Mouse (Mus musculus) heart, postnatal 4 days (tissue): ENCODE measurements around the gene Sae1. TPM values are rescaled to one million over a fixed set of nuclear protein-coding genes. Genes with fewer than 3 reads are reported as not detected.
A peak's percentile ranks its signal among the peaks of the same experiment; 100 is the strongest.
"Not testable (repeated sequence)": the region's sequence is repeated elsewhere in the genome, so short reads cannot be mapped to it uniquely, and the experiment has no call there.

ENCODE experiments used
- DNase-seq: peaks from one replicate; pipeline ENCODE4 v3.0.0; 2021
- total RNA-seq, 2 experiments: library from RNA; stranded (reverse); gene quantifications; 2 replicates each; pipeline ENCODE4 v1.2.3; 2021

Sae1 gene
- total RNA-seq, 2 experiments from 2014 or later = 105 to 110 TPM

DNA sequence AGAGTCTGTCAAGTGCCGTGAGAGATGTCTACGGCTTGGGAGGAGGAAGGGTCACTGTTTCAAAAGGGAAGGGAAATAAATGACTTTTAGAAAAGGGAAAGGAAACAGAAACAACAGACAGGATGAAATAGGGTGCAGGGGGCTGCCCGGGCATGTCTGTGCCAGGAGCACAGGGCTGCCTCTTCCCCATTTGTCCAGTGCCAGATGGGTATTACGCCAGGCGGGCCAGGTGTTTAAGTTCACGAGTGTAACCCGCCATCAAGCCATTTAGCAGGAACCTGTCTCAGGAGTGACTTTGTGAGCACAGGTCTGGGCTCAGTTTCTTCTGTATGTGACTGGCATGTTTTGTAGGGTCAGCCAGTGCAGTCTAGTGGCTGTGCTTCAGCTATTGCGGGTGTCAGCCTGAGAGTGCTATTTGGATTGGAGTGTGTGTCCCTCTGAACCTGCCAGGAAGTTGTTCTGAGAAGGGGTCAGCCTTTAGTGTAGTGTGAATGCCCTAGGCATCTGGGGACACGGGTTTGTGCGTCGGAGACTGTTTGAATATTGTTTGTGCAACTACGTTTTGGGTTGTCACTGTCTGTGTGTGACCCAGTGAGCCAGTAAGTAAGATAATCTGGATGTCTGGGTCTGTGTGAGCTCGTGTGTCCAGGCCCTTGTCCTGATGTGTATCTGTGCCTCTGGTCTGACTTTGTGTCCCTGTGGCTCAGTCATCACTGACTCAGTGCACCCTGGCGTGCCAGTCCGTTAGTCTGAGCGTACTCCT, 78.9 kb downstream of the Sae1 start:
- peak; percentile 12 for DNase-seq

DNA sequence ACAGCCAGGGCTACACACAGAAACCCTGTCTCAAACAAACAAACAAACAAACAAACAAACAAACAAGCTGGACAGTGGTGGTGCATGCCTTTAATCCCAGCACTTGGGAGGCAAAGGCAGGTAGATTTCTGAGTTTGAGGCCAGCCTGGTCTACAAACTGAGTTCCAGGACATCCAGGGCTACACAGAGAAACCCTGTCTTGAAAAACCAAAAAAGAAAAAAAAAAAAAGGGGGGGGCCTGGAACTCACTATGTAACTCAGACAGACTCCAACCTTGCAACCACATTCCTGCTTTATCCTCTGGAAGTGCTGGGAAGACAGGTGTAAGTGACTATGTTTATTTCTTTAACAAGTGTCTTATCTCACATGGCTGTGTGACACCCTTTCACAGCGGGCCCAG, 79.5 kb downstream of the Sae1 start, which contains the start of gene Bbc3:
Gene Bbc3, plus strand, starts transcription at position 301 of the 400 bp plus-strand sequence.
- not testable (repeated sequence) for DNase-seq

DNA sequence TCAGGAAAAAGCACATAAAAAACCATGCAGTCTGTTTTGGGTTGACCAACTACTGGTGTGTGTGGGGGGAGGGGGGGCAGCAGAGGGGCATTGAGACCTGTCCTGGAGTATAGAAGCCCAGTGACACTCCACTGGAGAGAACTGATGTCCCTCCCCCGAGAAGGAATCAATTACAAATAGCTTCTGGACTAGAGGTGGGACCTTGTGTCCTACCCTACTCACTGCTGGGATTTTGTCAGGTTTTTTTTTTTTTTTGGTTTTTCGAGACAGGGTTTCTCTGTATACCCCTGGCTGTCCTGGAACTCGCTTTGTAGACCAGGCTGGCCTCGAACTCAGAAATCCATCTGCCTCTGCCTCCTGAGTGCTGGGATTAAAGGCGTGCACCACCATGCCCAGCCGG, 80.5 kb downstream of the Sae1 start:
- DNase-seq = not testable (repeated sequence)

DNA sequence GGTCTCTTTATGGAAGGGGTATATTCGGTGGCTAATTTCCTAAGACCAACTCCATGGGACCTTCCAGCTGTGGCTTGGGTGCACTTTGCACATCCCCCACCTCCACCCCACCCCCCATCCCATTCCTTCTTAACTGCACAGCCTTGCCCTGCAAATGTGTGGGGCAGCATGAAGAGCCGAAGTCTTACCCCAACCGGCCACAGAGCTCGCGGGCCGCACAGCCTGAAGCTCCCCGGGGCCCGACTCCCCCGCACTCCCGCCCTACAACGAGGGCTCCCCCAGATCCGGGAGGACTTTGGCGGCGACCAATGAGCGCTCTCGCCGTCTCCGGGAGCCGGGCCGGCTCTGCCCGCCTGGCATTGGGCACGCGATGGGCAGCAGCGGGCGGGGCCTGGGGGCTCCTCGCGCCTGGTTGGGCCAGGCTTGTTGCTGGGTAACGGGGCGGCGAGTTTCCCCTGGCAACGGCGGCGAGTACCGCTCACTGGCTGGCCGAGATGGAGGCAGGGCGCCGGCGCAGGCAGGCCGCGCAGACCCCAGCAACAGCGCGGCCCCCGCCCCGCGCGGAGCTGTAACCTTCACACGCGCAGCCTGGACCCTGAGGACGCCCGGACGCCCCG, 88.1 kb downstream of the Sae1 start:
- DNase-seq = peak; percentile 88

DNA sequence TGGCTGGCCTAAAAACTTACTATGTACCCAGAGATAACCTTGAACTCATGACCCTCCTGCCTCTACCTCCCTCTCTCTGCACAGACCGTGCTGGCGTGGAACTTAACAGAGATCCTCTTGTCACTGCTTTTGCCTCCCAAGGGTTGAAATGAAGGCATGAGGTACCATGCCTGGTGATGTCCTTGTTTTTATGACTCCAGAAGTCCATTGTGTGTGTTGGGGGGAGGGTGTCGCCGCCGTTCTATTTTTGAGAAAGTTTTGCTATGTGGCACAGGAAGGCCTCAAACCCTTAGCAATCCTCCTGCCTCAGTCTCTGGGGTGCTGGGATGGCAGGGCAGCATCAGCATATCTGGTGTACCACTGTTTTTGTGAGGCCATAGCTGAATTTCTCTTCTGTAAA, 88.7 kb downstream of the Sae1 start:
- DNase-seq = no peak

DNA sequence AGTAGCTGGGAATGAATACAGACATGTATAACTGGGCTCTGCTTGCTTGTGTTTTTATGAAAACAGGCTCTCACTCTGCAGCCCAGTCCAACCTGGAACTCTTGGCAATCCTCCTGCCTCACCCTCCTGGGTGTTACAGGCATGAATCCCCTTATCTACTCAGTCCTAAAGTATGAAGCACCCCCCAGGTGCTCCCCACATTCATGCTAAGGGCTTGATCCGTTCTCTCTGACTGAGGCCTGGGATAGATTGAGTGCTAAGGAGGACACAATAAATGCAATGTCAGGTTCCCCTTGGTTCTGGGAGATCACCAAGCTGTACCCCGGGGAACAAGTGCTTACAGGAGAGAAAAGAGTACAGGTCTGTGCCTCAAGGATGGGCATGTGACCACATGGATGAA, 90.0 kb downstream of the Sae1 start:
- no peak for DNase-seq

DNA sequence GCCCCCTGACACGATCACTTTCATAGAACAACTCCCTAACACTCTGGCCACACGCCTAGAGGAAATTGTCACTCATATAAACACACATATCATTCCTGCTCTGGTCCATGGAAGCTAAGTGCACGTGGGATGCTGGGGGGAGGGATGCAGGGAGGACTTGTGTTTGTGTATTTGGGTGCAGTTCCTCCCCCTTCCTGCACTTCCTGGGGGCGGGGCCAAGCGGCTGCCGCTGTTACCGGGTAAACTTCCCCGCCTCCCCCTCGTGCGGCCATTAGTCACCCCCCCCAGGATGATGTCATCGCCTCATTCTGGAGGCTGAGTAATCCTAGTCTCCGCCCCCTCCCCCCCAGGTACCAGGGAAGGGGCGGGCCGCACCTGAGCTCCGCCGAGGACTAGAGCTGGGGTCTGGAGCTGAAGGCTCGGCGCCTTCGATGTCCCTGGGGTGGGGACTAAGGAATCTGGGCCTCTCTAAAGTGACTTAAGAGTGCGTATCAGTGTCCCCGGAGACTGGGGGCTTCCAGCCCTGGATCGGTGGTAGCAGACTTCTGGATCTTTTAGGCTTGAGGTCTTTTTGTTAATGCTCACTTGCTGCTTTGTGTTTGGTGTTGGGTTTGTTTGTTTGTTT, 90.7 kb downstream of the Sae1 start:
- DNase-seq = peak; percentile 93

DNA sequence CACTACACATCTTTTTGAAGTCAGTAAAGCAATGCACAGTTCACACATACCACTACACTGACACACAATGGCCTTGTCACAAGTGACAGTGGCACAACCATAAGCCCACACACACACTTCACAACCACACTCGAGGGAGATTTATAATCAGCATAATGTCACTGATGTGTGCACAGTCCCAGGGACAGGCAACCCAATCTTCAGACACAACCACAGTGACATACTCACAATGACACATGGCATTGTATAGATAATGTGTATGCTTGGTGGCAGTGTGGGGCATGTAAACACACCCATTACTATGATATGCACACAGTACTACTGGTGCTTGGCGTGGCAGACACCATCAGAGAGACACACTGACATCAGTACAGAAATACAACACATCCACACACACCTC, 91.5 kb downstream of the Sae1 start:
- no peak for DNase-seq

DNA sequence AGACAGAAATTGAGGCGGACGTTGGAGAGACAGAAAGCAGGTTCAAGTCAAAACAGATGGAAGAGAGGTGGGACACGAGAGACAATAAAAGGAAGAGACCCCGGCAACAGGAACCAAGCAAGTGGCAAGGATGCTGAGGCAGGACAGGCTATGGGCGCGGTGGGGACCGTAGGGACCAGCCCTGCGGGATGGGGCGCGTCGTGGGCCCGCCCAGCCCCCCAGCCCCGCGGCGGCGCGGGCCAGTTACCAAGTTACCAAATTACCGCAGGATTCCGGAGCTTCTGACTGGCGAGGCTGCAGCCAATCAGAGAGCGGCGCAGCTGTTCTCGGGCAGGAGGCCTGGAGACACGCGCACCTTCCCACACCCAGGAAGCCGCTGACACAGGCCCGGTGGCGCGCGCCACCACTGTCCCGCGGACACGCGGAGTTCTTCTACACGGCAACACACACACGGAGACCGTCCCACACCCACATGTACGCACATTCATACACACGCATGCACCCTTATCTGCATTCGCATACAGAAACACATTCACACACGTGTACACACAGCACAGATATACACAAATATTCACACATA, 92.2 kb downstream of the Sae1 start:
- DNase-seq = peak; percentile 81

DNA sequence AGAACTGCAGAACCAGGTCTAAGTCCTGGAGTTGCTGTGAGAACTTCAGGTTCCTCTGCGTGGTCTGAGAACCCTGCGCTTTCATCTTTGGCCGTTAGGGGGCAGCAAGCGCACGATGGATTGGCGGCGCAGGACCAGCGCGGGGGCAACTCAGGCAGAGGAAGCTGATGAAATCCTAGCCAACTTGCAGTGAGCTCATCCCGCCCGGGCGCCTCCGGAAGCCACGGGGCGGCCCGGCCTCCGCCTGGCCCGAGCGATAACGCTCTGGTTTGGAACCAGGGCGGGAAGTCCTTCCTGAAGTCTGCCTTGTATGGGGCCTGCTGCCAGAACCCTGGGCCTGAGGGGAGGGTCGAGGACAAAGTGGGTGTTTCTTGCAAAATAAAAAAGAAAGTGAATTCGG, 92.8 kb downstream of the Sae1 start:
- DNase-seq = peak; percentile 98

DNA sequence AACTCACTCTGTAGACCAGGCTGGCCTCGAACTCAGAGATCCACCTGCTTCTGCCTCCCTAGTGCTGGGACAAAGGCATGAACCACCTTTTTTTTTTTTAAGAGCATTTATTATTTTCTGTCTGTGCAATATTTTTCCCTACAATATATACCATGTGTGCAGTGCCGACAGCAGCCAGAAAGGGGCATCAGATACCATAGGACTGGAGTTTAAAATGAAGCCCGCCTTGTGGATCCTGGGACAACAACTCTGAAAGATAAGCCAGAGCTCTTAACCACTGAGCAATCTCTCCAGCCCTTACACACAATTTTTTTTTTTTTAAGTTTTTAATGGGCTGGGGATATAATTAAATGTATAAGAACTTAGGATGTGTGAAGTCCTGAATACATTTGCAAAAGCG, 93.3 kb downstream of the Sae1 start:
- DNase-seq = peak; percentile 62

DNA sequence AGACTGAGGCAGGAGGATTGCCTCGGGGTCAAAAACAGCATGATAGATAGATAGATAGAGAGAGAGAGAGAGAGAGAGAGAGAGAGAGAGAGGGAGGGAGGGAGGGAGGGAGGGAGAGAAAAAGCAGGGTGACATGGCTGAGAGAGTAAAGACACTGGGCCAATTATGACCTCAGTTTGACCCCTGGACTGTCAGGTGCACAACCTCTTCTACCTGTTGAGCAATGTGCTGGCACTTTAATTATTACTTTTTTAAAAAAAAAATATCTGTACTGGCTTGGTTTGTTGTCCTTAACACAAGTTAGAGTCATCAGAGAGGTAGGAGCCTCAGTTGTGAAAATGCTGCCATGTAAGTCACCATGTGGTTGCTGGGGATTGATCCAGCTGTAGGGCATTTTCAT, 99.8 kb downstream of the Sae1 start:
- no peak for DNase-seq

DNA sequence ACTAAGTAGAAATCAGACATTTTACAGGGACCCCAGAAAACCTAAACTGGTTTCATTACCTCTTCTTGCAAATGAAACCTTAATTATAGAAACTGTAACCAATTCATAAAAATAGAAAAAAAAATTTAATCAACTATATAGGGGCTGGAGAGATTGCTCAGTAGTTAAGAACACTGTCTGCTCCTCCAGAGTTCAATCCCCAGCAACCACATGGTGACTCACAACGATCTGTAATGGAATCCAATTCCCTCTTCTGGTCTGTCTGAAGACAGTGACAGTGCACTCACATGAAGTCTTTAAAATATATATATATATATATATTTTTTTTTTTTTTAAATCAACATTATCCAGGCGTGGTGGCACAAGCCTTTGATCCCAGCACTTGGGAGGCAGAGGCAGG, 100.6 kb downstream of the Sae1 start:
- no peak for DNase-seq

DNA sequence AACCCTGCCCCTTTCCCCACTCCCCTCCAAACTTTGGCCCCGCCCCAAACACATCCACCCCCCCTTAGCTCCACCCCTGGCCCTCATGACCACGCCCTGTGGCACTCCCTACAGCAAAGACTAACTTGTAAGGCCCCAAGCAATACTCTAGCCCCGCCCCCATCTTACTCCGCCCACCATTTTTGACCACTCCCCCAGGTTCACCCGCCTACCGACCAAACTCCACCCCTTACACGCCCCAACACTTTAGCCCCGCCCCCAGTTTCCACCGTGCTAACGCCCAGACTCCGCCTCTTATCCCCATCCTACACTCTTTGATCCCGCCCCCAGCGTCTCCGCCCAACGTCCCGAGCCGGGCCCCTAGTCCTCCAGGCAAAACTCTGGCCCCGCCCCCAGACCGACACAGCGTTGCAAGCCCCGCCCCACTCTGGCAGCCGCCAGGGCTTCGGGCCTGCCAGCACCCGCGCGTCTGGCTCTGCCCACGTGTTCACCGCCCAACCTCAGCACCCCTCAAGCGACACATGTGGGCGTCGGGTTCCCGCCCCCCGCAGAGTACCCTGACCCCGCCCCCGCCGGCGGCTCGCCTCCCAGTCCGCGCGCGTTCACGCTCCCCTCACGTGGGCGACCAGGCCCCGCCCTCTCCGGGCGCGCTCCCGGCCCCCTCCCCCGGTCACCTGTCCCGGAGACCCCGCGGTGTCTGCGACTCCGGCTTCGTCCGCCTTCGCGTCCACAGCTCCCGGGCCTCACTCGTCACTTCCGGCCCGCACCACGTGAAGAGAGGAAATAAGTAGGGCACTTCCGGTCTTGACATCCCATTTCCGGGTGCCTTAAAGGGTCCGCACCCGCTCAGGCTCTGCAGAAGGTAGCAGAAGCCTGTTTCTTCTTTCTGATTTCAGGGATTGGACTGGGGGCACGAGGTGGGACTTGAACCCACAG, 101.3 kb downstream of the Sae1 start, which contains the start of gene Ccdc9:
Gene Ccdc9, minus strand, starts transcription at position 770 of the 936 bp plus-strand sequence.
- DNase-seq = peak; percentile 100

DNA sequence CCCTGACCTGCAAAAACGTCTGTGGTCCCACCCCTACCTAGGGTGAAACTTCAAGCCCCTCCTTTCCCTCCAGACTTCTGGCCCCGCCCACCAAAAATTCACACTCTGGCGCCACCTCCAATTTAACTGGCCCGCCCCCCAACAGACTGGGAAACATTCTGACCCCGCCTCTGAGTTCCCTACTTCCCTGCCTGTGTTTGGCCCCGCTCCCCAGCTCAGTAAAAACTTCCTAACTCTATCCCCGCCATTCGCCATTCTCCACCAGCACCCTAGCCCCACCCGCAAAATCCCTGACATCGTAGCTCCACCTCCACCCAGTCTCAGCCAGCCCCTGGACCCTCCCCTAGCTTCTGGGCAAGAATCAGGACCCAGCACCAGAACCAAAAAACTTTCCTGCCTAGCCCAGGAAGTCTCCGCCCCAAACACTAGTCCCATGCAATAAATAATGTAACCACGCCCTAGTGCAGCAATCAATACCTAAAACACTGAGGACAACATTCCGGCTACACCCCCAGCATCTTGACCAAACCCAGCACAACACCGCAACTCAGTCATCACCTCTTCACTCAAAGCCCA, 102.1 kb downstream of the Sae1 start:
- peak; percentile 81 for DNase-seq

DNA sequence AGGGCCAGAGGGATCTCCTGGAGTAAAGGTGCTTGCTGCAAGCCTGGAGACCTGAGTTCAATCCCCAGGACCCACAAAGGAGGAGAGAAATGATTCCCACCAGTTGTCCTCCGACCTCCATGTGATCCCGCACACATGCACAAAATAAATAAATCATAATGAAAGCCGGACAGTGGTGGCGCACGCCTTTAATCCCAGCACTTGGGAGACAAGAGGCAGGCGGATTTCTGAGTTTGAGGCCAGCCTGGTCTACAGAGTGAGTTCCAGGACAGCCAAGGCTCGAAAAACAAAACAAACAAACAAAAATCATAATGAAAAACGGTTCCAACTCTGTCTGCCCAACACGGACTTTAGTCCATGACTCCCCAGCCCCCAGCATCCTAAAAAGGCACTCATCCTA, 102.7 kb downstream of the Sae1 start:
- DNase-seq = no peak

DNA sequence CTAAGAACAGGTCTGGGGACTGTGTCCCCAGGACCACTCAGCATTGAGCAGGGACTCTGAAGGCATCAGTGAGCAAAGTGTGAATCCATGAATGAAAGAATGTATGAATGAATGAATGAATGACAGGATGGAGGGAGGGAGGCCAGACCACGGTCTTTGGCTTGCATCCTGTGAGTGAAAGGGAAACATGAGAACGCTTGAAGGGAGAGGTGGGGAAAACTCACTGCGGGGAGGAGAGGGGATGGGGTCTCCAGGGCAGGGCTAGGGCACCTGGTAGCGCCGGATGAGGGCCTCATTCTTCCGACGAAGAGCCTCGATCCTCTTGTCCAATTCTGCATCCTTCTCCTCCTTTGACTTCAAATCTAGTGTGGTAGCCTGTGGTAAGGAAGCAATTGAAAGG, 103.6 kb downstream of the Sae1 start:
- DNase-seq = no peak

DNA sequence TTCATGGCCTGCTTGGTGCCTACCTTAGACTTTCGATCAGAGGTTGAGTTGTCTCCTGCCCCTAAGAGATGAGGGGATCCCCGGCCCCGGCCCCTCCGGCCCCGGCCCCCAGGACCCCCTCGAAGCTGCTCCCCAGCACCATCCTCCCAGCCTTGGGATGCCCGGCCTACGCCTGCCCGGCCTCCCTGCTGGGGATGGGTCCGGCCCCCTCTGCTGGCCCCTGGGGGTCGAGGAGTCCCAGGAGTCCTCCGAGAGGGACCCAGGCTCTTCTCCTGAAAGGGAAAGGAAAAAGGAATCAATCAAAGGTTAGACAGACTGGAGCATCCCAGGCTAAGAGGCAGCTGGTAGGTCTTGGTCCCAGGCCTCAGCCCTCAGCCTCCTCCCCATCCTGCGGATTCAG, 105.3 kb downstream of the Sae1 start:
- DNase-seq = no peak

DNA sequence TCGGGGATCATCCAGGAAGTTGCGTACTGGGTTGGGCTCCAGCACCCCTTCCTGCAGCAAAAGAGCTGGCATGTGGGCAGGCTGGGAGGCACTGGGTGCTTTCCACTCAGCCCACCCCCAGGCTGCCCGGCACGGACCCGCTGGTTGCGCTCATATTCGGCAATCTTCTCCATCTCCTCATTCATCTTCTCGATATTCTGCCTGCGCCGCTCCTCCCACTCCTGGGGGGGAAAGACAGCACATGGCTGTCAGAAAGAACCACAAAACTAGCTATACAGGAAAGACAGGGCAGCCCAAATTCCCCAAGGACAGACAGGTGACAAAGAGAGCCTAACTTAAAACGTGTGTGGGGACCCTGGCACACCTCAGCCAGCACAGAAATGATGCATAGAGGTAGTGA, 106.9 kb downstream of the Sae1 start:
- no peak for DNase-seq

DNA sequence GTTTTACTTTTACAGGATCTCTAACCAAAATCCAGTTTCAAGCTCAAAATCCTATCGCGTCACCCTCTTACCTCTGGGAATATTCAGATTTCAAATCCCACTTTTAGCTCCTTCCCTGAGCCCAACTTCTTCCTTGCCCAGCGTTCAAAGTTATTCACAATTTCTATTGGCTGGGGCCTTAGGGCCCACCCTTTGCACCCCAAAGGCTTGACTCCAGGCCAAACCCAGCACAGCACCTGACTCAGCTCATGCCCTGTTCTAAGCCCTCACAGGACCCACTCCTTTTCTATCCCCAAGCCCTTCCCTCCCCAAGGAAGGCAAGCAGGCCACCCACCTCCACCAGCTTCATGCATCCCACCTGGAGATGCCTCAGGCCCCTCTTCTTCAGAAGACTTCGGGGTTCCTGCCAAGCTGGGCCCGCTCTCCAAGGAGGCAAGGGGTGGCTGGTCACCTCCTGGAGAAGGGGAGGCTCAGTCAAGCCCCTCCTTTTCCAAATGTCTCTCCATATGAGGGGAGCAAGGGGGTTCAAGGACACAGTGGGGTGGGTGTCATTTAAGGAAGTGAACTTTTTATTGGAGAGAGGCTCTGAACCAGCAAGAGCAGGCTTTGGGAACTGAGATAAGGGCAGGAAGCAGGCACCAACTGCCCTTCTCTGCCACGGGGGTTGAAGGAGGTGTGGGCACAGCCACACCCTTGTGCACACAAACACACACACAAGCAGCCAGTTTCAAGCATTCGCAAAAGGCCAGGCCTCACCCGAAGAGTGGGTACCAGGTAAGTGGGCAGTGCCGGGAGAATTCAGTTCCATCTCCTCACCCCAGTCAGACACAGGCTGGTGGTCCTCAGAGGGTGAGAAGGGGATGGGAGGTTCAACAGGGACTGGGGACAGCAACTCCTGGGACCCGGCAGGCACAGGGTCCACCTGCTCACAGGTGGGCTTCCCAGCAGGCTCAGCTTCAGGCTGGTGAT, 112.4 kb downstream of the Sae1 start:
- no peak for DNase-seq

DNA sequence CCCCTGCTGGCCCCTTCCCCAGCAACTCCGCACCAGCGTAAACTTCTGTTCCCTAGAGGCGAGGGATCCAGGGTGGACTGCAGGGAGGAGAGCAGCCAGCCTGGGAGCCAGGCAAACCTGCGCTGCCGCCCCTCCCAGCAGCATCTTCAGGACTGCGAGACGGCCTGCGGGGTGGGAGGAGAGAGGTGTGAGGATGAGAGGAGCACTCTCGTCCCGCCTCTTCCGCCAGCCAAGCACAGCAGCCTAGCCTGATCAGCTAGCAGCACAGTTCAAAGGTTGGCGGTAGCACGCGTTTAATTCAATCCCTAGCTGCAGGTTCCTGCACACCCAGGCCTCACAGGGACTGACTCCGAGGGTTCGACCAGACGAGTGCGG, 113.9 kb downstream of the Sae1 start:
- no peak for DNase-seq
